Mouse (Mus musculus): ENCODE measurements around the gene Qrich2. TPM values are rescaled to one million over a fixed set of nuclear protein-coding genes. Genes with fewer than 3 reads are reported as not detected.

The Qrich2 gene
- total and polyA plus RNA-seq, 3 experiments = 0.29 to 0.38 (median 0.32) TPM

DNA sequence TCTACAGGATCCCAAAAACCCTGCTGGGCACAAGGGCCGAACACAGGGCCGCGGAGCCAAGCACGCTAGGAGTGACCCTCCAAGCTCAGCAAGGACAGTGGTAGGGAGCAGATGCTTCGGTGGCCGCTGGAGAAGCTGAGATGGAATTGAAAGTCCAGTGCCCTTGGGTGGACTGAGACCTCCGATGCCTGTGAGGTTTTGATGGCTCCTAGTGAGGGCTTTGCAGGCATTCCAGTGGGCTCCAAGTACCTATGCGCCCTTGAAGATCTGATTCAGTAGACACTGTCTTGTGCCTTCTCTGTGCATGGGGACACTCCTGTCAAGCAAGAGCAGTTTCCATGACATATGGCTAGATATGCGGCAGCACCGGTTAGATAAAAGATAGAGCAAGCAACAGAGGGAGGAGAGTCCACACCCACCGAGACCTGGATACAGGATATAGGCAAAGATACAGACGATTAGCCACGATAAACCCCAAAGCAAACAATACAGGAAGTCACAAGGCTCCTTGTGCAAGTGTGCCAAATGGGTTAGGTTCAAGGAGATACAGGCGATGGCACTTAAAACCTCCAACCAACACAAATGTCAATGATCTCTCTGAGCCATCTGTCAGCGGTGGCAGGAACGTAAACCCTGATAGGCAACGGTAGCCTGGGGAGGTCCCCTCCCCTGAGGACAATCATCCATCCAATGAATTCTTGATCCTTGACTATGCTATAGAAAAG, 40.3 kb upstream of the Qrich2 start:
- no peak overlapping the region for H3K27ac ChIP-seq (ENCODE audit: insufficient read depth, low read depth)

DNA sequence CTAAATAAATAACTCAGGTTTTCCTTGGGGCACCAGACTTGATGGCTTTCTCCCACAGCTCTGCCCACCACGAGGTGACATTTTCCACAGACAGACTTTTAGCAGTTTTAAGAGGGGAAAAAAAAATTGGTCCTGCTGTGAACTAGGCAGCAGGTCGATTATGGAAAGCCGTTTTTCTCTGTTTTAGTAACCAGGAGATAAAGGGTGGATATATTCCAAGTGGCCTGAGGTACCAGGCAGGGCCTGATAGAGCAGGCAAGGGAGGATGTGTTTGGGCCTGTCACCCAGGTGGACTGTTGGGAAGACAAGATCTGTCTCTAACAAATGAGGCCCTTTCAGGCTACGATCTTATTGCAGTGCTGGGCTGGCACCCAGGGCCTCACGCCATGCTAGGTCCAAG, 39.5 kb upstream of the Qrich2 start:
- dilution Hi-C loops (cut with MboI; ENCODE audit: extremely low pct_ligation_motif_present, extremely low pct_unique_long_range_greater_than_20kb, low sequenced_read_pairs) = no loop called here
- Histone ChIP-seq H3K79me2 (replicated peaks; ENCODE audit: control insufficient read depth, extremely low read depth, insufficient read depth, poor library complexity, severe bottlenecking) (no peaks in the 10 kb centered on the region), H3K27me3 (replicated peaks) (peaks cover 5% of the 10 kb centered on the region), H3K27ac (ENCODE audit: insufficient read depth, low read depth) (no peak overlapping the region), H3K4me2 (ENCODE audit: insufficient read depth, low read depth, poor library complexity, severe bottlenecking) (no peak overlapping the region), H3K36me3 (replicated peaks in 1 of 2; ENCODE audit: control insufficient read depth in 1 of 2, insufficient read depth in 1 of 2, low read length in 1 of 2) (no peaks in the 10 kb centered on the region), H3K9me3 (replicated peaks; ENCODE audit: low read length) (peaks cover 2% of the 10 kb centered on the region), H3K4me3 (replicated peaks in 1 of 3; ENCODE audit: low read depth in 2 of 3, low read length in 2 of 3, poor library complexity in 1 of 3) (no peak overlapping the region), H3K9ac (ENCODE audit: insufficient read depth, low read depth) (no peak overlapping the region), H3K4me1 (ENCODE audit: control insufficient read depth in 1 of 2, insufficient read depth in 2 of 2) (peaks cover 0 to 11% of the 10 kb centered on the region in 2 experiments; a peak in 2 of 4 replicates)
- in situ Hi-C loops (cut with MboI; ENCODE audit: low pct_ligation_motif_present, low pct_unique_long_range_greater_than_20kb, low sequenced_read_pairs) = no loop called here
- TF ChIP-seq MEF2A (IDR thresholded peaks at IDR 0.05; ENCODE audit: borderline replicate concordance, low read depth, low read length) (no peak), POLR2A (IDR thresholded peaks at IDR 0.05; ENCODE audit: low read depth, low read length) (no peak), CHD2 (IDR thresholded peaks at IDR 0.05; ENCODE audit: low read length) (no peak), POLR2AphosphoS2 (IDR thresholded peaks at IDR 0.05; ENCODE audit: low read depth, low read length) (no peak), ETS1 (conservative IDR thresholded peaks at IDR 0.05; ENCODE audit: low read depth, low read length) (no peak), UBTF (IDR thresholded peaks at IDR 0.05; ENCODE audit: low read depth, low read length) (no peak)
- DNase-seq (ENCODE audit: extremely low read depth) = no peak

More for the DNA sequence above, 40.3 kb upstream of the Qrich2 start:
- Histone ChIP-seq H3K4me3 (replicated peaks in 1 of 3; ENCODE audit: low read depth in 2 of 3, low read length in 2 of 3, poor library complexity in 1 of 3) (no peak overlapping the region), H3K36me3 (replicated peaks in 1 of 2; ENCODE audit: control insufficient read depth in 1 of 2, insufficient read depth in 1 of 2, low read length in 1 of 2) (no peaks in the 10 kb centered on the region), H3K9me3 (replicated peaks; ENCODE audit: low read length) (peaks cover 8% of the 10 kb centered on the region), H3K27me3 (replicated peaks) (peaks cover 5% of the 10 kb centered on the region), H3K4me2 (ENCODE audit: insufficient read depth, low read depth, poor library complexity, severe bottlenecking) (no peak overlapping the region), H3K79me2 (replicated peaks; ENCODE audit: control insufficient read depth, extremely low read depth, insufficient read depth, poor library complexity, severe bottlenecking) (no peaks in the 10 kb centered on the region), H3K9ac (ENCODE audit: insufficient read depth, low read depth) (no peak overlapping the region), H3K4me1 (ENCODE audit: control insufficient read depth in 1 of 2, insufficient read depth in 2 of 2) (peaks cover 0 to 7% of the 10 kb centered on the region in 2 experiments; a peak in 2 of 4 replicates)
- TF ChIP-seq MYC (IDR thresholded peaks at IDR 0.05; ENCODE audit: low read depth, low read length) = no peak
- no peak for TF ChIP-seq CHD1 (IDR thresholded peaks at IDR 0.05; ENCODE audit: low read depth, low read length)
- no peak for TF ChIP-seq TCF12 (IDR thresholded peaks at IDR 0.05; ENCODE audit: low read depth, low read length)
- no peak for TF ChIP-seq IRF4 (IDR thresholded peaks at IDR 0.05; ENCODE audit: low read depth, low read length)
- no peak for TF ChIP-seq ETS1 (conservative IDR thresholded peaks at IDR 0.05; ENCODE audit: low read depth, low read length)
- no peak for TF ChIP-seq ZKSCAN1 (IDR thresholded peaks at IDR 0.05; ENCODE audit: borderline replicate concordance, low read depth, low read length)
- no peak for TF ChIP-seq EP300 (IDR thresholded peaks at IDR 0.05; ENCODE audit: low read length)
- no peak for TF ChIP-seq HCFC1 (IDR thresholded peaks at IDR 0.05; ENCODE audit: low read depth, low read length)
- TF ChIP-seq MAFK (IDR thresholded peaks at IDR 0.05; ENCODE audit: insufficient replicate concordance, low read length) = no peak
- TF ChIP-seq KAT2A (IDR thresholded peaks at IDR 0.05; ENCODE audit: insufficient replicate concordance, low read length) = no peak
- dilution Hi-C loops (cut with MboI; ENCODE audit: extremely low pct_ligation_motif_present, extremely low pct_unique_long_range_greater_than_20kb, low sequenced_read_pairs) = no loop called here
- no peak for DNase-seq (ENCODE audit: extremely low read depth)
- in situ Hi-C loops (cut with MboI; ENCODE audit: low pct_ligation_motif_present, low pct_unique_long_range_greater_than_20kb, low sequenced_read_pairs) = no loop called here

All from CH12.LX (cell line).